Mouse (Mus musculus) kidney, embryonic 15.5 days (tissue): ENCODE results near the gene Tmem11. TPM values are rescaled to one million over a fixed set of nuclear protein-coding genes. Genes with fewer than 3 reads are reported as not detected.

ENCODE experiments used
- ATAC-seq: fragments of 200-750 bp; cut with Nextera tagmentation; replicated peaks from 2 replicates; pipeline ENCODE4 v1.8.0; 2017; ENCODE audit warnings: moderate TSS enrichment; ENCODE audit not compliant: low FRiP score
- H3K27ac ChIP-seq: fragments of 300-500 bp; sonication (generic); 2 replicates; pipeline ENCODE4 v1.5.1; 2015; ENCODE audit warnings: mild to moderate bottlenecking, inconsistent platforms
- H3K27me3 ChIP-seq: fragments of 300-500 bp; sonication (generic); 2 replicates; pipeline ENCODE4 v1.6.1; 2015; ENCODE audit warnings: inconsistent platforms
- H3K36me3 ChIP-seq: fragments of 300-500 bp; sonication (generic); 2 replicates; pipeline ENCODE4 v1.6.1; 2015; ENCODE audit warnings: inconsistent platforms
- H3K4me1 ChIP-seq: fragments of 300-500 bp; sonication (generic); 2 replicates; pipeline ENCODE4 v1.6.1; 2015; ENCODE audit warnings: inconsistent platforms
- H3K4me2 ChIP-seq: fragments of 300-500 bp; sonication (generic); 2 replicates; pipeline ENCODE4 v1.6.1; 2015; ENCODE audit warnings: moderate library complexity, mild to moderate bottlenecking, inconsistent platforms
- H3K4me3 ChIP-seq: fragments of 300-500 bp; sonication (generic); replicated peaks from 2 replicates; pipeline ENCODE4 v1.5.1; 2015; ENCODE audit warnings: mild to moderate bottlenecking, inconsistent platforms
- H3K9ac ChIP-seq: fragments of 300-500 bp; sonication (generic); 2 replicates; pipeline ENCODE4 v1.6.1; 2015; ENCODE audit warnings: mild to moderate bottlenecking, inconsistent platforms
- H3K9me3 ChIP-seq: fragments of 300-500 bp; sonication (generic); replicated peaks from 2 replicates; pipeline ENCODE4 v1.6.1; 2016; ENCODE audit warnings: inconsistent platforms
- WGBS: fragments of 180-500 bp; shearing (Covaris S2); methylation state at CpG from one replicate; pipeline ENCODE4 v1.1.7; 2015; ENCODE audit warnings: mixed read lengths; 5-methylcytosine and 5-hydroxymethylcytosine counted together
- polyA plus RNA-seq: library from polyadenylated mRNA; unstranded; fragments of >200 nt; fragmentation: Nextera tagmentation; extraction: Ambion mirVana; gene quantifications from 2 replicates; pipeline ENCODE4 v1.2.1, GENCODE M21; 2015

The Tmem11 gene
- polyA plus RNA-seq, 1 experiment from 2014 or later: 67.7 TPM

GRCm38 (mm10) chr11:60845415-60845814, 33.7 kb downstream of the Tmem11 start:
- H3K9ac ChIP-seq: no peak overlapping the region
- no peaks in the 10 kb centered on the region for H3K9me3 ChIP-seq
- H3K36me3 ChIP-seq: peaks cover 37% of the 10 kb centered on the region
- H3K4me3 ChIP-seq: no peak overlapping the region
- H3K4me1 ChIP-seq: 0 out of 2 replicates have a peak, but pooled peaks cover 3% of the 10 kb centered on the region
- no peaks in the 10 kb centered on the region for H3K27me3 ChIP-seq
- H3K4me2 ChIP-seq: no peak overlapping the region
- H3K27ac ChIP-seq: no peak overlapping the region
- ATAC-seq: no peak
- WGBS: 79% methylated on average over 5 of the region's 5 CpGs

DNA sequence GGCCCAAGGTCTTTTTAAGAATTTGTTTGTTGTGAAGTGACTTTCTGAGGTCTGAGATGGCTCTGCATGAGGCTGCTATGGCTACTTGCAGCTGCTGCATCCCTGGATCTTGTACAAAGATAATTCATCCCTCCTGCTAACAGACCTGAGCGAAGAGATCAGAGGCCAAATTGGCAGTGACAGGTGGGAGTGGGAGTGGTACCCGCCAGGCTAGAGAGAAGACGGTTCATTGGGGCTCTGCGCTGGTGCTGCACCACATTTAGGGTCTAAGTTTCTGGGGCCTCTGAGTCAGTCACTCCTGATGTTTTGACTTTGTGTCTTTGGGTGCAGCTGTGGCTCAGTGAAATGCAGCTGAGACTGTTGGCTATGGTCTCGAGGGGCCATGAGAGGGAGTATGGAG, 35.7 kb downstream of the Tmem11 start:
- no peaks in the 10 kb centered on the region for H3K27me3 ChIP-seq
- no peaks in the 10 kb centered on the region for H3K9me3 ChIP-seq
- H3K4me2 ChIP-seq: no peak overlapping the region
- no peak for ATAC-seq
- no peak overlapping the region for H3K27ac ChIP-seq
- 0 out of 2 replicates have a peak, but pooled peaks cover 3% of the 10 kb centered on the region for H3K4me1 ChIP-seq
- no peak overlapping the region for H3K9ac ChIP-seq
- H3K4me3 ChIP-seq: no peak overlapping the region
- 72% methylated on average over 5 of the region's 5 CpGs for WGBS
- peaks cover 21% of the 10 kb centered on the region for H3K36me3 ChIP-seq

- H3K27ac ChIP-seq: no peak overlapping the region
- no peaks in the 10 kb centered on the region for H3K27me3 ChIP-seq
- no peaks in the 10 kb centered on the region for H3K9me3 ChIP-seq
- H3K4me3 ChIP-seq: no peak overlapping the region
- H3K4me2 ChIP-seq: no peak overlapping the region
- H3K4me1 ChIP-seq: 0 out of 2 replicates have a peak, but pooled peaks cover 3% of the 10 kb centered on the region
- no peak overlapping the region for H3K9ac ChIP-seq
- 82% methylated on average over 12 of the region's 12 CpGs for WGBS
- no peak for ATAC-seq
- H3K36me3 ChIP-seq: peaks cover 16% of the 10 kb centered on the region; the same call in 1 of the 2 replicates
Observed at GRCm38 (mm10) chr11:60841467-60842200, 37.4 kb downstream of the Tmem11 start.

DNA sequence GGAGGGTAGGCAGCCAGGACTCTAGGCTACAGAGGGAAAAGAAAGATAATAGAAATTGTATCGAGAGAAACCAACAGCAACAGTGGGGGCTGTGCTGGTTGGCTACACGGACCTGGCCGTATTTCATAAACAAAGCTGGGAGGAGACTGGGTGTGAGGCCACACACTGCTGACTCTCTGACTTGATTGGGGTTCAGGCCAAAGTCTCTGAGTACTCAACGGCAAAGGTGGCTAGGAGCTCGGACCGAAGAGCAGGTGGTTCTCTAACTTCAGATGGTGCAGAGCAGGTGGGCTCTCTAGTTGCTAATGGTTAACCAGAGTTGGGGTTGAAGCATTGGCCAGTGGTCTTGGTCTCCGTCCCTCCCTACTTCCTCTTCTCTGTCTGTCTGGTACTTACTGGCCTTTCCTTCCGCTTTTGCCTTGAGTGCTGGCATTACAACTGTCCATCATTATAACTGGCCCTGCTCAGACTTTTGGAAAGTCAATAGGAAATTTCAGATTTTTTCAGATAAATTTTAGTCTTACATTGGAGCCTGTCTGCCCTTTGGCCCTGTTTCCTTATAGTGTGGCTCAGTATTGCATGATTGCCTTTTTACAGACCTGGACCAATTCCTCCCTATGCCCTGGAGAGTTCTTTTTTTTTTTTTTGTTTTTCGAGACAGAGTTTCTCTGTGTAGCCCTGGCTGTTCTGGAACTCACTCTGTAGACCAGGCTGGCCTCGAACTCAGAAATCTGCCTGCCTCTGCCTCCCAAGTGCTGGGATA, 41.2 kb downstream of the Tmem11 start:
- no peak overlapping the region for H3K27ac ChIP-seq
- H3K27me3 ChIP-seq: no peaks in the 10 kb centered on the region
- H3K4me1 ChIP-seq: 0 out of 2 replicates have a peak, but pooled peaks cover 2% of the 10 kb centered on the region
- WGBS: 85% methylated on average over 10 of the region's 10 CpGs
- no peaks in the 10 kb centered on the region for H3K9me3 ChIP-seq
- H3K4me3 ChIP-seq: no peak overlapping the region
- 0 out of 2 replicates have a peak, but pooled peaks cover 9% of the 10 kb centered on the region for H3K36me3 ChIP-seq
- H3K9ac ChIP-seq: no peak overlapping the region
- H3K4me2 ChIP-seq: no peak overlapping the region
- ATAC-seq: no peak

- Histone ChIP-seq H3K27me3 (no peaks in the 10 kb centered on the region), H3K4me1 (no peaks in the 10 kb centered on the region), H3K9me3 (no peaks in the 10 kb centered on the region), H3K36me3 (0 out of 2 replicates have a peak, but pooled peaks cover 9% of the 10 kb centered on the region), H3K4me3 (no peak overlapping the region), H3K4me2 (no peak overlapping the region), H3K27ac (no peak overlapping the region), H3K9ac (no peak overlapping the region)
- WGBS: 93% methylated on average over 6 of the region's 6 CpGs
- no peak for ATAC-seq
Observed at GRCm38 (mm10) chr11:60836897-60837296, 42.2 kb downstream of the Tmem11 start.

DNA sequence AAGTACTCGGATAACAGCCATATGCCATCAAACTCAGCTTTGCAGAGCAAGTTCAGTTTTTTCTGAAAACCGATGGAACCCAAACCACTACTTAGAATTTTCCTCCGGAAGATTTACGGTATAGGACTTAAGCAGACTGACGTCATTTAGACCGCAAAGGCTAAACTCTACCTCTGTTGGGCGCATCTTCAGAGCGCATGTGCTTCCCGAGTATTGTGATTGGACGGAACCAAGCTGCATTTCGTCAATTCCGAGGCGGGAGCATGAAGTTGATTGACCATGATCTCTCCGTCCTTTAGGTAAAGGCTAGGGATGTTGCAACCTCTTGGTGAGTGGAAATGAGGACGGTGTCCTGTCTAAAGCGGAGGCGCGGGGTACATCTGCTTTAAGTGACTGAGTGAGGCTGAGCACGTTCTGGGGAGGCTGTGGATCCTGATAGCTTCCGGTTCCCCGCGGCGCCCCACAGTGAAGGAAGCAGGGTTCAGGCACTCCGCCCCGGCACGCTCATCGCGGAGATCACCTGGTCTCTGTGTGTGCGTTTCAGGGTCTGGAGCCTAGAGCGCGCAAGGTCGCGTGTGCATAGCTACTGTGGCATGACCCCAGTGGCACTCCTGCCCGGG, 48.5 kb downstream of the Tmem11 start, which contains the start of gene Dhrs7b:
Dhrs7b (plus strand) TSS at position 199 of the 620 bp plus-strand sequence.
- peaks cover 6% of the 10 kb centered on the region for H3K4me1 ChIP-seq
- no peaks in the 10 kb centered on the region for H3K9me3 ChIP-seq
- peak within 1 kb of the TSS; percentile 78 for H3K4me2 ChIP-seq
- H3K9ac ChIP-seq: peak within 1 kb of the TSS; percentile 67
- ATAC-seq: peak; percentile 96
- H3K27me3 ChIP-seq: no peaks in the 10 kb centered on the region
- peak within 1 kb of the TSS; percentile 70 for H3K4me3 ChIP-seq
- WGBS: under 1% methylated on average over 34 of the region's 34 CpGs
- H3K27ac ChIP-seq: peak within 1 kb of the TSS; percentile 57
- no peaks in the 10 kb centered on the region for H3K36me3 ChIP-seq

- no peaks in the 10 kb centered on the region for H3K9me3 ChIP-seq
- H3K27ac ChIP-seq: no peak overlapping the region
- H3K9ac ChIP-seq: no peak overlapping the region
- H3K4me1 ChIP-seq: peaks cover 6% of the 10 kb centered on the region
- ATAC-seq: no peak
- H3K27me3 ChIP-seq: no peaks in the 10 kb centered on the region
- H3K36me3 ChIP-seq: no peaks in the 10 kb centered on the region
- no peak overlapping the region for H3K4me3 ChIP-seq
- H3K4me2 ChIP-seq: no peak overlapping the region
- 18% methylated on average over 2 of the region's 2 CpGs for WGBS
Observed at GRCm38 (mm10) chr11:60828903-60829302, 50.2 kb downstream of the Tmem11 start.

DNA sequence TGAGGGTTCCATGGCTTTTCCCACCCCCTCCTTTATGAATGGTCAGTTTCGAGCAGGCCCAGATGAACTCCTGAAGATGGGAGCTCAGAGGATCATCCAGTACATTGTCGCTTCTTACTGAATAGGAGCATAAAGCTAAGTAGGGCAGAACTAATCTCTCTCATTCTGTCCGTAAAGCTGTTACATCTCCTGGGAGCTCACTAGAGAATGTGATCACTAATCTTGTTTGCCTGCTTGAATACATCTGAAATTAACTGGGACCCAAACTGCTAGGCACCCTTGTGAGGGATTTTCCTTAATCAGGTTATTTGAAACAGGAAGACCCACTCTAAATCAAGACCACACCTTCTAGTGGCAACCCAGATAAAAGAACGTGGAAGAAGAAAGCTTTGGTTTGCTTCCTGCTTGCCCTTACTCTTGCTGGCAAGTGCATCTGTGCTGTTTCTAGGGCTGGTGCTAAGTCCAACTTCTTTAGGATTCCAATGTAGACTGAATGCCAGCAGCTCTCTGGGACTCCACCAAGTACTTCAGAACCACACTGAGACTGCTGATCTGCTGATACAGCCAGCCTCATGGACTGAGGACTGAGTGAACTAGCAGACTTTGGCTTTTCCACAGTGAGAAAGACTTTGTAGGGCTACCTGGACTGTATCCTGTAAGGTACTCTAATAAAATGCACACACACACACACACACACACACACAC, 51.7 kb downstream of the Tmem11 start:
- Histone ChIP-seq H3K4me1 (peaks cover 6% of the 10 kb centered on the region), H3K9ac (no peak overlapping the region), H3K4me3 (no peak overlapping the region), H3K4me2 (no peak overlapping the region), H3K9me3 (no peaks in the 10 kb centered on the region), H3K36me3 (no peaks in the 10 kb centered on the region), H3K27me3 (no peaks in the 10 kb centered on the region), H3K27ac (no peak overlapping the region)
- ATAC-seq: no peak
- WGBS: 65% methylated on average over 4 of the region's 4 CpGs

- H3K27me3 ChIP-seq: no peaks in the 10 kb centered on the region
- H3K4me1 ChIP-seq: peaks cover 6% of the 10 kb centered on the region
- no peak overlapping the region for H3K27ac ChIP-seq
- 54% methylated on average over 1 of the region's 1 CpGs for WGBS
- no peak for ATAC-seq
- H3K4me2 ChIP-seq: no peak overlapping the region
- no peak overlapping the region for H3K4me3 ChIP-seq
- H3K9me3 ChIP-seq: no peaks in the 10 kb centered on the region
- H3K36me3 ChIP-seq: no peaks in the 10 kb centered on the region
- H3K9ac ChIP-seq: no peak overlapping the region
Observed at GRCm38 (mm10) chr11:60826700-60827099, 52.4 kb downstream of the Tmem11 start.

- Histone ChIP-seq H3K27me3 (no peaks in the 10 kb centered on the region), H3K9me3 (no peaks in the 10 kb centered on the region), H3K9ac (no peak overlapping the region), H3K4me2 (no peak overlapping the region), H3K36me3 (no peaks in the 10 kb centered on the region), H3K27ac (no peak overlapping the region), H3K4me1 (no peaks in the 10 kb centered on the region), H3K4me3 (no peak overlapping the region)
- WGBS: 67% methylated on average over 3 of the region's 3 CpGs
- ATAC-seq: no peak
Observed at GRCm38 (mm10) chr11:60825191-60825590, 53.9 kb downstream of the Tmem11 start.

- Histone ChIP-seq H3K9ac (no peak overlapping the region), H3K36me3 (no peaks in the 10 kb centered on the region), H3K4me2 (no peak overlapping the region), H3K4me1 (no peaks in the 10 kb centered on the region), H3K27ac (no peak overlapping the region), H3K9me3 (no peaks in the 10 kb centered on the region), H3K27me3 (no peaks in the 10 kb centered on the region), H3K4me3 (no peak overlapping the region)
- WGBS: 80% methylated on average over 2 of the region's 2 CpGs
- no peak for ATAC-seq
Observed at GRCm38 (mm10) chr11:60823771-60824170, 55.3 kb downstream of the Tmem11 start.
